Mouse (Mus musculus) CH12F3 (cell line): ENCODE measurements around the gene Cript.
"Not testable (repeated sequence)": the region's sequence is repeated elsewhere in the genome, so short reads cannot be mapped to it uniquely, and the experiment has no call there.

ENCODE experiments used
- in situ Hi-C: fragments of 300-500 bp; cut with MboI; formaldehyde crosslinking; loops from 2 replicates; pipeline ENCODE4 v1.14.3; 2020; ENCODE audit warnings: low sequenced_read_pairs

The Cript gene

DNA sequence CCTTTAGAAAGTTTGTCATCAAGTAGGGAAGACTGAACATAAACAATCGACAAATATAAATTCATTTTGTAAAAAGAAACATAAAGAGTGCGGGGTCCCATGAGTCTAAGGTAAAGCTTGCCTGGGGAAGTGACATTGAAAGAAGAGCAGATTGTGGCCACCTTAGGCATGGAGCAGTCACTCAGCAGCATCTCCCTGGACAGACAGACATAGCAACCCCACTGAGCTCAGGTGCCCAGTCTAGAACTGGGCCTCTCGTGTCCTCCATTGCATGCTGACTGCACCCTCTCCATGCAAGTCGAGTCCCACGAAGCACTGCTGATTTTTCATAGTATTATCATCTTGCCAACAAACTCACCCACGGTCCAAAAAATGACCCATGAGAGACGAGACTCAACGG lies 19.4 kb downstream of the Cript start:
- in situ Hi-C loops, result loop anchor here (5.0 to 25.0 kb wide), 3 partner anchors 130 to 518 kb away; partner anchors contain the start of gene Tmem247

DNA sequence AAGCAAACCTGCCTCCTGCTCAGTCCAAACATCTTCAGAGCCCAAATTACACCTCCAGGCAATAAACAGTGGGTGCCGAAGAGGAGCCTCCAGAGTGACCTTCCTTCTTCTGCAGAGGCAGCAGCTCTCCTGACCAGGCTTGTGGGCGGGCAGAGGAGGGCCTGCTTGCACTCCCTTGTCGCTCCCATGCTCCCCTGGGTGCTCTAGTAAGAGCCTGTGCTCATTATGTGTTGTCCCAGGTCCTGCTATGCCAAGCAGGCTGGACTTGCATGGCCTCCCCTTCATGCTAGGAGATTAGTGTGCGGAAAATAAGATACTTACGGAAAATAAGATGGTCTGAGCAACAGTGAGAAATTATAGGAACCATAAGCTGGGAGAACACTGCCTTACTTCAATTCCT lies 24.3 kb downstream of the Cript start:
- in situ Hi-C loops, result loop anchor here (10.0 to 25.0 kb wide), 2 partner anchors 135 to 513 kb away; partner anchors contain the start of gene Tmem247

DNA sequence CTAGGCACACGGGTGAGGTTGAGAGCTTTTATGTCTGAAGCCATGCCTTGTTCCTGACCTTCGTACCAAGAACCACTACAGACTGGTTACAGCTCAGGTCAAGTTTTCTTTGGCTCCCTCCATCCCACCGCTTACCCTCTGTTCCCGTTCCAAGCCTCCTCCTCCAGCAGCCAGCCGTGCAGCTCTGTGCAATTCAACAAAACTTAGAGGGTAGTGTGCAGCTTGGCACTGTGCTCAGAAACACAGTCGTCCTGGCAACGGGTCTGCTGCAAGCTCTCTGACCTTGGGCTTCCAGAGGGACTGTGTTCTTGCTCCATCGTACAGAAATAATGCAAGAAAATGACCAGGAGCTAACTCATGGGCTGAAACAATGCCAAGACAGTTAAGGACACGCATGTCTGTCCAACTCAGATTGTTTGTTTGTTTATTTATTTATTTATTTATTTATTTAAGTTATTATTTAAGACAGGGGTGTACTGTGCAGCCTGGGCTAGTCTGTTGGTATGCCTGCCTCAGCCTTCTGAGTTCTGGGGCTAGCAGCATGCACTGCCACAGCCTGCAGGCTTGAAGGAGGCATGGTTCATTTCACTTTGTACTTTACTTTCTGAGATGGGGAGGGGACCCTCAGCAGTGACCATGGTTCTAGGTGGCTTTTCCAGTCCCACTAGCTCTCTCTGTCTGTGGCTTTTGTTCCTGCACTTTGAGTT lies 25.3 kb downstream of the Cript start:
- in situ Hi-C loops, result no loop called here

DNA sequence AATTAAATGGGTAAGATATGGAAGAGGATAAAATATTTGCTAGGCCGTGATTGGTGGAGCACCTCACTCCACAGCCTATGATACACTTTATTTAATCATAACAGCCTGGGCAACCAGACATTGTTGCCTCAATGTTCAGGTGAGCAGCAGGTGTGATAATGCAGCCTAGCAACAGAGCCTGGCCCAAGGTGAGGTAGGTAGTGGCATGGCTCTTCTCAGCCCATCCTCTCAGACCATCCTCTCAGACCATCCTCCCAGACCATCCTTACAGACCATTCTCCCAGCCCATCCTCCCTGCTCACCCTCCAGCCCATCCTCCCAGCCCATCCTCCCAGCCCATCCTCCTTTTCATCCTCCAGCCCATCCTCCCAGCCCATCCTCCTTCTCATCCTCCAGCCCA lies 26.3 kb downstream of the Cript start:
- in situ Hi-C loops, result no loop called here

DNA sequence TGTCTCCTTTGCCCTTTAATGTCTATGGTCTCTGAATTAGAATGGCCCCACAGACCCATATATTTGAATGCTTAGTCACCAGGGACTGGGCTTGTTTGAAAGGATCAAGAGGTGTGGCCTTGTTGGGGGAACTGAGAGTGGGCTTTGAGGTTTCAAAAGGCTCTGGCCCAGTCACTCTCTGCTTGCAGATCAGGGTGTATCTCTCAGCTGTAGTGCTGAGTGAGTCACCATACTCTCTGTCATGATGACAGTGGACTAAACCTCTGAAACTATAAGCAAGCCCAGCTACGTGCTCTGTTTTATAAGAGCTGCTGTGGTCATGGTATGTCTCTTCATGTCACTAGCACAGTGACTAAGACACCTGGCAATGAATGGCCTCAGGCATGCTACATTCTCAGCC lies 27.1 kb downstream of the Cript start:
- in situ Hi-C loops, result no loop called here

DNA sequence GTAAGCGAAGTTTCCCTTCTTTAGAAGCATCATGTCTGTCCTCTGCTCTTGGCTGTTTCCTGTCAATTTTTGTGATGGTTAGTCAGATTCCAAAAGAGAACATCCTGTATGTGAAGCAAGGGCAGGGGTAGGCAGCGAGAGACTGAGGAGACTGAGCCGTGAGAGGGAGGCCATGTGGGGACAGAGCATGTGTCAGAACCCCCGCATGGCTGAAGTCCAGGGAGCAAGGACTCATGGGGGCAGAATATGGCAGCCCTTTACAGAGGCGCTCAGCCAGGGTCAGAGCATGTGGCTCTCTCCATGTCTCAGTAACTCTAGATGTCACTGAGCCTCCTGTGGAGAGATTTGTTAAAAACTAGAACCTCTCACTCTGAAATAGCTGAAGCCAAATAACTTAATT lies 28.6 kb downstream of the Cript start:
- in situ Hi-C loops, result no loop called here

DNA sequence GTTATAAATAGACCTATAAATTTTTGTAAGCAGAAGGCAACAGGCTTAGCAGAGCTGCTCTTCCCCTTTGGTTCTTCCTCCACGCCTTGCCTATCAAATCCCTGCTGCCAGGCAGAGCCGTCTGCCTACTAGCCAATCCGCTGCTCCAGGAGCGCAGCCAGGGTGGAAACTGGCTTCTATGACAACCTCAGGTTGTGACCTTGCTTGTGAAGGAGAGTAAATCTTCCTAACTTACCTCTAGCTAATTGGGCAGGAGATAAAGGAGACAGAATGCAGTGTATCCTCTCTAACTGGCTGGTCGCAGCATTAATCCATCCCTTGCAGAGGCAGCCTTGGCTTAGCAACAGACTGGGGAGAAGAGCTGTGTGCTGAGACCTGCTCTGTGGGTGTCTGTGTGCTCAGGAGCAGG lies 29.7 kb downstream of the Cript start:
- in situ Hi-C loops, result no loop called here

DNA sequence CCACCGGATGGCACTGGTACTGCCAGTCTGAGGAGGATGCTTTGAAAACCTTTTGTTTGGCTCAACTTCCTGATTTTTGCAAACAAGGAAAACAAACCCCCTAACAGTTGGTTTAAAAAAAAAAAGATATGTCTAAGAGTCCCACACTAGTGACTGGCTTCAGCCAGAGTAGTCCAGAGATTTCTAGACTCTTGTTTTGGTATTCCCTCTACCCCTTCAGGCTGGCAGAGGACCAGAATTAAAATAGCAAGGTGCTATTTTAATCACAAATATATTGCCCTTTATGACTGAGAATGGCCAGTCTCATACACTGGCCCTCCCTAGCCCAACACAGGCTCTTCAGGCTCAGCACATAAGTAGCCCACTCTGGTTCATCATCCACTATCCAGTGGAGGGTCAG lies 30.3 kb downstream of the Cript start:
- in situ Hi-C loops, result no loop called here

DNA sequence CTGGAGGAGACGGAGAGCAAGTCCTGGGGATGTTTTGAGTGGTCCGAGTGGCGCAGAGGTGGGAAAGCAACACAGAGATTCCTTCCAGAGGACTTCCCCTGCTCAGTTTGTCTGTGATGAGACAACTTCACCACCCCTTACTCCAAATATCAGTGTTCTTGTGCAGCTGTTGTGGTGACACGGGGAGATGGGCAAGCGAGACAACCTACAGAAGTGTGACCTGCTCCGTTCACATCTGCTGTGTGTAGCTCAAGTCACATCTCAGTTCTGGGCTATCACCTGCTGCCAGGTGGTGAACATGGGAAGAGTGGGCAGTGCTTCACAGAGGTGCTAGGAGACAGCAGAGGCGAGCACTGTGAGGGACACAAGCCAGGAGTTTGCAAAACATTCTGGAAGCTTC lies 31.4 kb downstream of the Cript start:
- in situ Hi-C loops, result no loop called here

DNA sequence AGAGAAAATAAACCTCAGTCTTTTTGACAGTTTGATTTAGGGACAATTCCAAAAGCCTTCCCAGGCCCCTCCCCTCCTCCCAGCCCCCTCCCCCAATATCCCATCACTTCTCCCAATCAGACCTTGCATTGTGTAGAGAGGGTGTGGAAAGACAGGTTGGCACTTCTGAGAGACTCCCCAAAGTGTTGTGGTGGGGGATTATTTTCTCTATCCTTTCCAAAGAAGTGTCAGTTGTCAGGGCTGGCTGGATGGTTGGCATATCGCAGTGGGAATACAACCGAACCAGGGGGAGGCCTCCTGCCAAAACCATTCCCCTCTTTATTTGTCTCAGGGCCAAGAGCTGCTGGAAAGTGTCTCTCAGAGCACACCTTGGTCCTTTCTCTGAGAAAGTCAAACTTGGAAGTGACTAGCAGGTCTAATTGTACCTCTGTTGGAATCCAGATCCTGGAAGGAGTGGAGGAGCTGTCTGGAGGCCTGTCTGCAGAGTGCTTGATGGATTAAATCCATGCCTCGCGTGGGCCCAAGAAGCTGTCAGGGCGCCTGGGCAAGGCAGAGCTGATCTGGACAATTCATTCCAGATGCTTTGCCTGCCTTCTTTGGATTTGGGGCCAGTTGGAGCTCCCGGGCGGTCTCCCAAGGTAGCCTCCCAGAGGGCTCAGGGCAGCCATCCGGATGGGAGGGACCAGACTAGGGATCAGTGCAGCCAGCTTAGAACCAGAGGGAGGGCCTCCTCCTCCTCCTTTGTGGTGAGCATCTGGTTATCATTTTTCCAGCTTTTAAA lies 32.3 kb downstream of the Cript start:
- in situ Hi-C loops, result no loop called here

DNA sequence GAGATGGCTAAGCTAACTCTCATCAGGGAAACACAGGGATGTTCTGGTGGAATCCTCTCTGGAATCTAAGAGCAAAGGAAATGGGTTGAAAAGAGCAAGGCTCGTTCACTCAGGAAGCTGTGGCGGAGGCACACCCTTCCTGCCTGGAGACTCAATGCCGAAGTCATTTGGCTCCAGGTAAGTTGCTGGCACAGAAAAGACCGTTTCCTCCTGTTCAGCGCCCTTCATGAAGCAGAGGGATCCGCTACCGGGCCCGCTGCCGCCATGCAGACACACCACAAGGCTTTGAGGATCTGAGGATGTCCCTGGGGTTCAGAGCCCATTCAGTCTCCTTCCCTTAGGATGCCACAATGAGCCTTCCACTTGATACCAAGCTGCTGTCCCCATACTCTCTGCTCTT lies 37.3 kb downstream of the Cript start:
- in situ Hi-C loops, result no loop called here

DNA sequence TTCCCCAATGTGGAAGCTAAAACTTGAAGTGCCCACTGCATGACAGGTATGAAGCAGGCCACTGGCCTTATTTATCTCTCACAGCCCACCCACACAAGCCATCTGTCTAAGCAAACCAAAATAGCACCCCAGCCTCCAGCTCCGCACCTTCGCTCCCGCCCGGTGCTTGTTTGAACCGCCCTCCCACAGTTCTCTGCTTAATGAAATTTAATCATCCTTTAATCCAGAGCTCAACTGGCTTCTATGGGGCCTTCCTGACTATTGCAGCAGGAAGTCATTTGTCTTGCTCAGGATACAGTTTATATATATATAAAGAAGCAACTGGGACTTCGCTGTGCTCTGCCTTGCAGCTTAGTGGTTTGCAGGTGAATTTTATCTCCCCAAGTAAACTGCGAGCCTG lies 38.1 kb downstream of the Cript start:
- in situ Hi-C loops, result no loop called here

DNA sequence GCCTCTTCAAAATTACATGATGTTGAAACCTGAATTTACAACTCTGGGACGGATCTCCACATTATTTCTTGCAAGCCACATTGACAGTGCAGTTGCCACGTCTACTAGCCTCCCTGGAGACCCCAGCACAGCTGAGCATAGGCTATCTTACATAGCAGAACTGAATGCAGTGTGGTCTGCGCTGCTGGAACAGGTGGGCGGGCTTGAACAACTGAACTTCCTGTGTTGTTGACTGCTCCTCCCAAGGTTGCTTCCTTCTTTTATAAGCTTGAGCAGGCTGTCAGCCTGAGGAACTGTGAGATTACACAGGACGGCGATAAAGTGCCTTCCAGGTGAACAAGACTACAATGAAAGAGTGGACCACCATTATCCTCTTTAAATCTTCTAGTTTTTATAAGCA lies 38.6 kb downstream of the Cript start:
- in situ Hi-C loops, result no loop called here

DNA sequence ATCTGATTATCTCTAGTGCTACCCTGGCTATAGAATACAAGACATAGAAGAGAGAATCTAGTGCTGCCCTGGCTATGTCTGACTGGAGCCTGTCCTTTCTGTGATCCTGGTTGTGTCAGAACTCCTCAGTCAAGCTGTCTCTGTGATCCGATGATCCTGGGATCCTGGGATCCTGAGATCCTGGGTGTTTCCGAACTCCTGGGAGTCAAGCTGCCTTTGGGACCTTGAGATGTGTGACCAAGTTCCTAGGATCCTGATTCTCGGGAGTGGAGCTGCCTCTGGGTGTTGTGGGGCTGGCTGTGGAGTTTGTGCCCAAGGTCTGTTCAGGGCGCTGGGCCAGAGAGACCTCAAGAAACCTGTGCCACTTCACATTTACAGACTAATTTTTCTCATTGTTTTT lies 43.6 kb downstream of the Cript start:
- in situ Hi-C loops, result no loop called here

DNA sequence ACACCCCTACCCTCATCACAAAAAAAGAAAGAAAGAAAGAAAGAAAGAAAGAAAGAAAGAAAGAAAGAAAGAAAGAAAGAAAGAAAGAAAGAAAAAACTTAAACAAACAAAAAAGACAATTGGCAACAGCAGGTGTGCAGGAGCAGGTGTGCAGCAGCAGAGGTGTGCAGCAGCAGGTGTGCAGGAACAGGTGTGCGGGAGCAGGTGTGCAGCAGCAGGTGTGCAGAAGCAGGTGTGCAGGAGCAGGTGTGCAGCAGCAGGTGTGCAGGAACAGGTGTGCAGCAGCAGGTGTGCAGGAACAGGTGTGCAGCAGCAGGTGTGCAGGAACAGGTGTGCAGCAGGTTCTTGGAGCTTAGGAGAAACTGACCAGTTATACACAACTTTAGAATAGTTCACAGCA lies 46.8 kb downstream of the Cript start:
- in situ Hi-C loops, result not testable (repeated sequence)

DNA sequence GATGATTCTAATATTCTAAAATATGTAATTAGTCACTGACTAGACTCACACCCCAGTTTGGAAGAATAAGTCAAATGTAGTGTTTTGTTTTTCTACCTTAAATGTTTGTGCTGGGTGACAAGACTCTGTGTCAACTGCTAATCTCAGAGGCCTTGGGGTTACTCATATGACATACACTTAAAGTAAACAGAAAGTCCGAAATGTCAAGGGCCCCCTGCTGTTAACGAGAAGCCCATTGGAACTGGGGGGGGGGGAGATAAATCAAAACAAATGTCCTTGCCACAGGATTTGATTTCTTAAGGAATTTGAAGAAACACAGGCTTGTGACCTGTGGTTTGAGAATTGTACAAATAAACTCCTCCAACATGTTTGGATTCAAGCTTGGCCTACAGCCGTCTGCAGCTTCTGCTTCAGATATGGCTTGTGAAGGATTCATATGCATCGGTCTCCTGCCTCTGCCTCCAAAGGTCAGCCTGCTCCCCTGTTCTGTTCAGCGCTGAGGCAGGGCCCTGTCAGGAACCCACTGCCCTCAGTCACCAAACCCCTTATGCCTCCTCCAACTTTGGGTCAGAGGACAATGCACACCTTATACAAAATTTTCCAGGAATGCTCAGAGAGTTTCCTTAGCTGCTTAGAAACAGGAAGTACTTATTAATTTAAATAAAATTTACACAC lies 47.6 kb downstream of the Cript start:
- in situ Hi-C loops, result no loop called here

DNA sequence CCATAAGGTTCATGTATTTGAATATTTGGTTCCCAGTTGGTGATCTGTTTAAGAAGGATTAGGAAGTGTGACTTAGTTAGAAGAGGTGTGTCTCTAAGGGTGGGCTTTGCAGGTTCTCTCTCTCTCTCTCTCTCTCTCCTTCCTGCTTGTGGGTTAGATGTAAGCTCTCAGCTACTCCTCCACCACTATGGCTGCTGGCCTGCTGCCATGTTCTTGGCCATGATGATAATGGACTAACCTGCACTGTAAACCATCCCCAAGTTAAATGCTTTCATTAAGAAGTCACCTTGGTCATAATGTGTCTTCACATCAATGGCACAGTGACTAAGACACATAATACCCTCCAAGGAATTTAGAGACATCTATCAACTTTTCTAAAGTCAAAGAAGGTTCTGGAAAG lies 48.1 kb downstream of the Cript start:
- in situ Hi-C loops, result no loop called here

DNA sequence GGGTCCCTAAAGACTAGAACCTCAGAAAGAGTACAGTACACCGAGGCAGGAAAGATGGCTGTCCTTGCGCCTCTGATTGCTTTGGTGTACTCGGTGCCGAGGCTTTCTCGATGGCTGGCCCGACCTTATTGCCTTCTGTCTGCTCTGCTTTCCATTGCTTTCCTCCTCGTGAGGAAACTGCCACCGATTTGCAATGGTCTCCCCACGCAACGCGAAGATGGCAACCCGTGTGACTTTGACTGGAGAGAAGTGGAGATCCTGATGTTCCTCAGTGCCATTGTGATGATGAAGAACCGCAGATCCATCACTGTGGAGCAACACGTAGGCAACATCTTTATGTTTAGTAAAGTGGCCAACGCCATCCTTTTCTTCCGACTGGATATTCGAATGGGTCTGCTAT lies 52.9 kb downstream of the Cript start:
- in situ Hi-C loops, result not testable (repeated sequence)

DNA sequence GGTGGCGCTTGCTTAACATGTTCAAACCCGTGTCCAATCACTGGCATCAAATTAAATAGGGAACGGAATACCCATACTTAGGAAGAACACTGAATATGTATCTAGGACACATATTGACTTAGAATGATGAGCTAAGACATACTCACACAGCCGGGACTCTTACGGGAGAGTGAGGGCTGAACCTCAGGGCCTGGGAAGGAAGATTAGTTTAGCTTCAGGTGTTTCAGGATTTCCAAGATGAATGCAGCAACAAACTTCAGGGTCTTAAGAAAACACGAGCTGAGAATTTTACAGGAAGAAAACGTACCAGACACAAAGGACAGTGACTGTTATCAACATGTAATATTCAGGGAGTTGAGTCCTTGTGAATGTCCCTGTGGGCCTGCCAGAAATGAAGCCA lies 55.4 kb downstream of the Cript start:
- in situ Hi-C loops, result no loop called here

DNA sequence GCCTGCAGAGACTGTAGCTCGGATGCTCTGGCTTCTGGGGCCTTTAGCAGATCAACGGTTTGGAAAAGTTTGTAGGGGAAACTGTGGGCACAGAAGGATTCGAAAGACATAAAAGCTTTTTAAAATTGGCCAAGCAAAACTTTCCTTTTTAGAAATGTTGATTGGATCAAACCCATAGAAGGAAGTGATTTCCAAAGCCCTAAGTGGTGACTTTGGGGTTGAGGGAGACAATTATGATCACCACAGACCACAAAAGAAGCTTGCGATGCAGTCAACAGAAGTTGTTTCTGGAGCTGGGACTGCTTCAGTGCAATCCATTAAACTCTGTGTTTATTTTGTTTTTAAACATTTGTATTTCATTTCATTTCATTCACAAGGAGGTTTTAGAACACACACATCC lies 57.2 kb downstream of the Cript start:
- in situ Hi-C loops, result no loop called here

DNA sequence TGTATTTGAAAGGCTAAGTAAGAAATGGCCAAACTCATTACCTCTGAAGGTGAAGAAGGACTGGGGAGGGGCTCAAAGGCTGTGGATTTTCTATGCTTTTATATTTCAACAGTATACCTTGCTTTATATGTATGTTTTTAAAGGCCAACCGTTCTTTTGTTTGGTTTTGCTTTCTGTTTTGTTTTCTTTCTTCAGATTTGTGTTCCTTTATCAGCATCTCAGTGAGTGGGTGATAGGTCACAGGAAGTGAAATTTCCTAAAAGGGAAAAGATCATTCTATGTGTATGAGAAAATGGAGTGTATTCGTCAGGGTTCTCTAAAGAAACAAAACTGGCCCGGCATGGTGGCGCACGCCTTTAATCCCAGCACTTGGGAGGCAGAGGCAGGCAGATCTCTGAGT lies 58.3 kb downstream of the Cript start:
- in situ Hi-C loops, result no loop called here
